Mouse (Mus musculus): ENCODE data around the gene Ciita. TPM values are rescaled to one million over a fixed set of nuclear protein-coding genes. Genes with fewer than 3 reads are reported as not detected.

Gene Ciita
- total RNA-seq, 2 experiments from 2014 or later = 0.07 to 0.23 TPM

GRCm38 (mm10) chr16:10467391-10468107 lies 12.3 kb upstream of the Ciita start:
- DNase-seq (ENCODE audit: low spot score in 2 of 2) = no peak
- intact Hi-C loops (cut with DNase I) = no loop called here

- peak in 1 of 2 experiments; percentile 14 for DNase-seq (ENCODE audit: low spot score in 2 of 2)
- intact Hi-C loops (cut with DNase I) = no loop called here
Observed at GRCm38 (mm10) chr16:10468201-10468600, 11.7 kb upstream of the Ciita start.

- intact Hi-C loops (cut with DNase I) = no loop called here
- no peak for DNase-seq (ENCODE audit: low spot score in 2 of 2)
Observed at GRCm38 (mm10) chr16:10471950-10472349, 7.9 kb upstream of the Ciita start.

GRCm38 (mm10) chr16:10474956-10475355 lies 4.9 kb upstream of the Ciita start:
- intact Hi-C loops (cut with DNase I) = no loop called here

GRCm38 (mm10) chr16:10475919-10476318 lies 3.9 kb upstream of the Ciita start:
- DNase-seq (ENCODE audit: low spot score in 2 of 2) = no peak

More at GRCm38 (mm10) chr16:10474956-10475355, 4.9 kb upstream of the Ciita start:
- no peak for DNase-seq (ENCODE audit: low spot score in 2 of 2)

GRCm38 (mm10) chr16:10482343-10482742 lies 2.5 kb downstream of the Ciita start:
- intact Hi-C loops (cut with DNase I) = loop anchor here (10.0 kb wide), 1 partner anchor 348 kb away; no protein-coding TSS in a partner anchor
- DNase-seq (ENCODE audit: low spot score in 2 of 2) = no peak

More at GRCm38 (mm10) chr16:10475919-10476318, 3.9 kb upstream of the Ciita start:
- intact Hi-C loops (cut with DNase I) = no loop called here

GRCm38 (mm10) chr16:10486993-10487392 lies 7.1 kb downstream of the Ciita start:
- peak in 1 of 2 experiments; percentile 15 for DNase-seq (ENCODE audit: low spot score in 2 of 2)
- intact Hi-C loops (cut with DNase I) = loop anchor here (10.0 kb wide), 1 partner anchor 352 kb away; no protein-coding TSS in a partner anchor

GRCm38 (mm10) chr16:10487895-10488493 lies 8.1 kb downstream of the Ciita start:
- intact Hi-C loops (cut with DNase I) = loop anchor here (10.0 kb wide), 1 partner anchor 353 kb away; no protein-coding TSS in a partner anchor
- no peak for DNase-seq (ENCODE audit: low spot score in 2 of 2)

GRCm38 (mm10) chr16:10488769-10489481 lies 9.1 kb downstream of the Ciita start:
- DNase-seq (ENCODE audit: low spot score in 2 of 2) = no peak
- intact Hi-C loops (cut with DNase I) = loop anchor here (10.0 kb wide), 1 partner anchor 354 kb away; no protein-coding TSS in a partner anchor

GRCm38 (mm10) chr16:10489483-10489882 lies 9.6 kb downstream of the Ciita start:
- intact Hi-C loops (cut with DNase I) = loop anchor here (10.0 kb wide), 1 partner anchor 355 kb away; no protein-coding TSS in a partner anchor
- DNase-seq (ENCODE audit: low spot score in 2 of 2) = no peak

- no peak for DNase-seq (ENCODE audit: low spot score in 2 of 2)
- intact Hi-C loops (cut with DNase I) = loop anchor here (10.0 kb wide), 1 partner anchor 355 kb away; no protein-coding TSS in a partner anchor
Observed at GRCm38 (mm10) chr16:10489904-10490457, 10.1 kb downstream of the Ciita start.

- intact Hi-C loops (cut with DNase I) = no loop called here
- DNase-seq (ENCODE audit: low spot score in 2 of 2) = no peak
Observed at GRCm38 (mm10) chr16:10490503-10491150, 10.8 kb downstream of the Ciita start.

- DNase-seq (ENCODE audit: low spot score in 2 of 2) = no peak
- intact Hi-C loops (cut with DNase I) = no loop called here
Observed at GRCm38 (mm10) chr16:10491716-10492115, 11.9 kb downstream of the Ciita start.

- no peak for DNase-seq (ENCODE audit: low spot score in 2 of 2)
- intact Hi-C loops (cut with DNase I) = no loop called here
Observed at GRCm38 (mm10) chr16:10492587-10492986, 12.7 kb downstream of the Ciita start.

- DNase-seq (ENCODE audit: low spot score in 2 of 2) = no peak
- intact Hi-C loops (cut with DNase I) = no loop called here
Observed at GRCm38 (mm10) chr16:10495824-10496298, 16.0 kb downstream of the Ciita start.

- DNase-seq (ENCODE audit: low spot score in 2 of 2) = no peak
- intact Hi-C loops (cut with DNase I) = no loop called here
Observed at GRCm38 (mm10) chr16:10498096-10498602, 18.3 kb downstream of the Ciita start.

- no peak for DNase-seq (ENCODE audit: low spot score in 2 of 2)
- intact Hi-C loops (cut with DNase I) = no loop called here
Observed at GRCm38 (mm10) chr16:10499122-10499521, 19.3 kb downstream of the Ciita start.

GRCm38 (mm10) chr16:10501865-10502264 lies 22.0 kb downstream of the Ciita start:
- no peak for DNase-seq (ENCODE audit: low spot score in 2 of 2)
- intact Hi-C loops (cut with DNase I) = no loop called here

GRCm38 (mm10) chr16:10503058-10503457 lies 23.2 kb downstream of the Ciita start:
- DNase-seq (ENCODE audit: low spot score in 2 of 2) = no peak
- intact Hi-C loops (cut with DNase I) = no loop called here

Data from left cerebral cortex, postnatal 25 days (tissue).